Mouse (Mus musculus) liver, postnatal 0 days (tissue): ENCODE results near the gene Ubl5. TPM values are rescaled to one million over a fixed set of nuclear protein-coding genes. Genes with fewer than 3 reads are reported as not detected.

Source experiments
- ATAC-seq: fragments of 200-750 bp; cut with Nextera tagmentation; 2 replicates; pipeline ENCODE4 v1.8.0; 2017; ENCODE audit warnings: mild to moderate bottlenecking, moderate library complexity
- DNase-seq: peaks from one replicate; pipeline ENCODE4 v3.0.0-alpha.2; 2016
- H3K27ac ChIP-seq: fragments of 300-500 bp; sonication (generic); 2 replicates; pipeline ENCODE4 v1.5.1; 2014; ENCODE audit warnings: antibody characterized with exemption, moderate library complexity, mild to moderate bottlenecking, low read depth
- H3K27me3 ChIP-seq: fragments of 300-500 bp; sonication (generic); 2 replicates; pipeline ENCODE4 v1.6.1; 2014; ENCODE audit warnings: low read length, control low read depth, mixed read lengths; ENCODE audit not compliant: insufficient read depth
- H3K36me3 ChIP-seq: fragments of 300-500 bp; sonication (generic); replicated peaks from 2 replicates; pipeline ENCODE4 v1.6.1; 2014; ENCODE audit warnings: mild to moderate bottlenecking, control low read depth, low read length, moderate library complexity, mixed read lengths; ENCODE audit not compliant: insufficient read depth
- H3K4me1 ChIP-seq: fragments of 300-500 bp; sonication (generic); 2 replicates; pipeline ENCODE4 v1.6.1; 2014; ENCODE audit warnings: antibody characterized with exemption, mild to moderate bottlenecking, control low read depth; ENCODE audit not compliant: insufficient read depth
- H3K4me2 ChIP-seq: fragments of 300-500 bp; sonication (generic); 2 replicates; pipeline ENCODE4 v1.6.1; 2014; ENCODE audit warnings: low read depth, mild to moderate bottlenecking, low read length, moderate library complexity, mixed read lengths
- H3K4me3 ChIP-seq: fragments of 300-500 bp; sonication (generic); 2 replicates; pipeline ENCODE4 v1.5.1; 2014; ENCODE audit warnings: low read depth, low read length
- H3K9ac ChIP-seq: fragments of 300-500 bp; sonication (generic); replicated peaks from 2 replicates; pipeline ENCODE4 v1.6.1; 2014; ENCODE audit warnings: mild to moderate bottlenecking, moderate library complexity
- H3K9me3 ChIP-seq: fragments of 300-500 bp; sonication (generic); 2 replicates; pipeline ENCODE4 v1.6.1; 2016; ENCODE audit warnings: mild to moderate bottlenecking, control low read depth, low read length, mixed read lengths
- CTCF ChIP-seq: sonication (generic); IDR thresholded peaks from 2 replicates; pipeline ENCODE4 v1.5.1; 2016; ENCODE audit warnings: antibody characterized with exemption, low read depth
- EP300 ChIP-seq: IDR thresholded peaks from 2 replicates; pipeline ENCODE4 v1.6.1; 2016; ENCODE audit warnings: antibody characterized with exemption, low read depth, mild to moderate bottlenecking
- WGBS: fragments of 180-500 bp; shearing (Covaris S2); extraction: QIAGEN DNeasy Blood & Tissue Kit; methylation state at CpG from one replicate; pipeline ENCODE4 v1.1.7; 2014; ENCODE audit not compliant: insufficient replicate concordance; 5-methylcytosine and 5-hydroxymethylcytosine counted together
- polyA plus RNA-seq: library from polyadenylated mRNA; unstranded; fragments of >200 nt; fragmentation: Nextera tagmentation; extraction: Ambion mirVana; gene quantifications from 2 replicates; pipeline ENCODE4 v1.2.1, GENCODE M21; 2015

The Ubl5 gene
- polyA plus RNA-seq, 1 experiment from 2014 or later = 257 TPM

DNA sequence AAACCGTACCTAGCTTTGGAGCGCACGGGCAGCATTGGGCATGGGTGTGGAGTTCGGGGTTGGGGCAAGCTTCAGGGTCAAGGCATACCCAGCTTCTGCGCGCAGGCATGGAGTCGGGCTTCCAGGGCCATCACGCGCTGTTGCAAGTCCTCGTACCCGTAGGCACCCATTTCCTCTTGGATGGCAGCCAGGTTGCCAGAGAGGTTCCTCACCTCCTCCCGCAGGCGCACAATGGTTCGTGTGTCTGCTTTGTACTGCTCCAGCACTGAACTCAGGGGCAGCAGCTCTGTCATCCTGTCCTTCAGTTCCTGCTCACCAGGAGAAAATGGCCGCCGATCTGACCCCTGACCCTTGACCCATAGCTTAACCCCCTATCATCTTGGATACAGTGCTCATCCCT, 29.4 kb downstream of the Ubl5 start:
- Histone ChIP-seq H3K9me3 (no peaks in the 10 kb centered on the region), H3K4me3 (no peak overlapping the region), H3K27me3 (no peaks in the 10 kb centered on the region), H3K36me3 (no peaks in the 10 kb centered on the region), H3K4me1 (no peaks in the 10 kb centered on the region), H3K9ac (no peak overlapping the region), H3K27ac (no peak overlapping the region), H3K4me2 (no peak overlapping the region)
- ATAC-seq = no peak
- DNase-seq = no peak
- 77% methylated on average over 15 of the region's 16 CpGs for WGBS
- no peak for TF ChIP-seq CTCF

DNA sequence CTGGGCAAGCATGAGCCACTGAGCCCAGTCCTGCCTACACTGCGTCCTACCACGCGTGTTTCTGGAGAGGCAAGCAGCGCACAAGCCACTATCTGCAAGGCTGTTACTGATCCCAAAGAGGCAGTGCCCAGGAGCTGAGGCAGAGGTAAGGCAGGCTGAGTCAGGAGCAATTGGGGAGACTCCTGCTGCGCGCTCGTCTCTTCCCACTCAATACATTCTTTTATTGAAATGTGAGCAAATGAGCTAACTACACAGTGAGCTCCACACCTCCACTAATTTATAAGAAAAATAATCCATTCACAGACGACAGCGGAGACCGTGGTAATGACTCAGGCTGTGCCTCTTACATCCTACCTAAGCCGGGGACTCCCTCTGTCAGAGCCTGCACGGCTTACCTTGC, 35.2 kb downstream of the Ubl5 start:
- ATAC-seq (no peak), DNase-seq (no peak)
- Histone ChIP-seq H3K4me3 (no peak overlapping the region), H3K4me1 (no peaks in the 10 kb centered on the region), H3K27me3 (no peaks in the 10 kb centered on the region), H3K4me2 (no peak overlapping the region), H3K36me3 (no peaks in the 10 kb centered on the region), H3K9me3 (no peaks in the 10 kb centered on the region), H3K27ac (no peak overlapping the region), H3K9ac (no peak overlapping the region)
- TF ChIP-seq EP300 (no peak), CTCF (no peak)
- WGBS = 87% methylated on average over 12 of the region's 12 CpGs

DNA sequence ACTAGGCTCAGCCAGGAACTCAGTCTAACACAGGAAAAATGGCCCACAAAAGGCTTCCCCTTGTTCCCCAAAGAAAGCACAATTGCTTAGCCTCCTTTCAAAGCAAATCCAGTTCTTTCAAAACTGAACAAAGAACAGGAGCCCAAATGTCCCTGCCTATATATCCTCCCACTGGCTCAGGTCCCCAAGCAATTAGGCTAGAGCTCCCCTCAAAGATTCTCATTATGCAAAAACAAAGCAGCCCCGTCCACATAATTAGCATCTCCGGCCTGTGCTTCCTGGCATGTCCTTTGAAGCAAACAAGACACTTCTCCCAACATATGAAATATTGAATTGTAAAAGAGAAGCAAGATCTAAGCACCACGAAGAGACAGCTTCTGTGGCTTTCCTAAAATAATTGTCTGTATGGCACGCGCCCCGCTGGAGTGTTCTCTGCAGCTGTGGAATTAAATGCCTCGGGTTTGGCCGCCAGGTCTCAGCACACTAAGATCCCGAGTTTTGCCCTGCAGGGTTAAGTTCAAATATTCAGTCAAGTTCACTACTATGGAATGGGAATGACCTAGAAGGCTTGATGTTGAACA, 37.8 kb downstream of the Ubl5 start:
- TF ChIP-seq CTCF = no peak
- no peak for TF ChIP-seq EP300
- no peaks in the 10 kb centered on the region for H3K36me3 ChIP-seq
- H3K4me1 ChIP-seq = no peaks in the 10 kb centered on the region
- H3K9me3 ChIP-seq = no peaks in the 10 kb centered on the region
- no peak overlapping the region for H3K27ac ChIP-seq
- ATAC-seq (no peak), DNase-seq (no peak)
- H3K4me3 ChIP-seq = no peak overlapping the region
- no peak overlapping the region for H3K4me2 ChIP-seq
- no peaks in the 10 kb centered on the region for H3K27me3 ChIP-seq
- no peak overlapping the region for H3K9ac ChIP-seq
- 79% methylated on average over 9 of the region's 9 CpGs for whole genome bisulfite sequencing

DNA sequence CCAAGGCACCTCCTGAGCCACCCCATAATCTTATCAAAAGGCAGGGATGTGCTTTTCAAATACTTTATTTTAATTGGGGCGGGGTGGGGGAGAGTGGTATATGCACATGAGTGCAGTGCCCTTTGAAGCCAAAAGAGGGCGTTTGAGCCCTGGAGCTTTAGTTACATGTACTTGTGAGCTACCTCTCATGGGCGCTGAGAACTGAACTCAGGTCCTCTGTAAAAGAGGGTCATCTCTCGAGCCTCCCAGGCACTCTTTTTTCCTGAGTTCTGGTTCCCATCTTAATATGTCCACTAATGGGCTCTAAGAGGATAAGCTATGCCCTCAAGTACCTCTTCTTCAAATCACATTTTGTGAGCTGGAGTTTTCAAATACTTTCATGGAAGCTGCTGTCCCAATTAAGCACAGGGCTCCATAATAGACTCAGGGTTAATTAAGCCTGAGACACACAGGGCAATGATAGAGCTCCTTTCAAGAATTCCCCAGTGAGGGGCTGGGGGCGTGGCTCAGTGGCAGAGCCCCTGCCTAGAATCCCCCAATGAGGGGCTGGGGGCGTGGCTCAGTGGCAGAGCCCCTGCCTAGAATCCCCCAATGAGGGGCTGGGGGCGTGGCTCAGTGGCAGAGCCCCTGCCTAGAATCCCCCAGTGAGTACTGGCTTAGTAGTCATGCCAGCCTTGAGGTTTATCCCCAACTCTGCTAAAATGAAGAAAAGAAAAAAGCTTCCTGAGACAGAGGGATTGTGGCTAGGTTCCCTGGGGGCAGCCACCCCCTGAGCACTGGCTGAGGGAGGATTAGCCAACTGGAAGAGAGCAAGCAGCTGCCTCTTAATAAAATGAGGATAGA, 39.1 kb downstream of the Ubl5 start:
- 49% methylated on average over 6 of the region's 7 CpGs for WGBS
- ATAC-seq = no peak
- no peaks in the 10 kb centered on the region for H3K27me3 ChIP-seq
- H3K4me3 ChIP-seq = no peak overlapping the region
- no peak overlapping the region for H3K27ac ChIP-seq
- H3K4me1 ChIP-seq = no peaks in the 10 kb centered on the region
- no peak for TF ChIP-seq EP300
- TF ChIP-seq CTCF = no peak
- no peak for DNase-seq
- no peak overlapping the region for H3K9ac ChIP-seq
- no peaks in the 10 kb centered on the region for H3K36me3 ChIP-seq
- no peaks in the 10 kb centered on the region for H3K9me3 ChIP-seq
- H3K4me2 ChIP-seq = no peak overlapping the region

DNA sequence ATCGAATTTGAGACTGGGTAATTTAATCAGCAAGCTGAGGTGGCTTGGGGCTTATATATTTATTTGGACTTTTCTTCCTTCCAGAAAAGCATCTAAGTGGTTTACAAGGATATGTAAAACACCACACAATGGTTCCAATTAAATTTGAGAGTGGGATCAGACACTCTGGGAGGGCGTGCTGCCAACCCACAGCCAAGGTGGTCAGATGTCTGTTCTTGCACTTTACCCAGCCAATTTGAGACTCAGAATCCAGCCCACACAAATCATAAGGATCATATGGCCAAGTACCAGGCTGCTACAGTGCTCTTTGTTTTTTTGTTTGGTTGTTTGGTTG, 39.7 kb downstream of the Ubl5 start:
- WGBS = 69% methylated on average over 2 of the region's 2 CpGs
- no peak overlapping the region for H3K4me2 ChIP-seq
- no peak for TF ChIP-seq CTCF
- no peak for TF ChIP-seq EP300
- H3K4me3 ChIP-seq = no peak overlapping the region
- no peaks in the 10 kb centered on the region for H3K9me3 ChIP-seq
- H3K4me1 ChIP-seq = no peaks in the 10 kb centered on the region
- H3K9ac ChIP-seq = no peak overlapping the region
- no peak overlapping the region for H3K27ac ChIP-seq
- DNase-seq (no peak), ATAC-seq (no peak)
- no peaks in the 10 kb centered on the region for H3K36me3 ChIP-seq
- H3K27me3 ChIP-seq = no peaks in the 10 kb centered on the region

DNA sequence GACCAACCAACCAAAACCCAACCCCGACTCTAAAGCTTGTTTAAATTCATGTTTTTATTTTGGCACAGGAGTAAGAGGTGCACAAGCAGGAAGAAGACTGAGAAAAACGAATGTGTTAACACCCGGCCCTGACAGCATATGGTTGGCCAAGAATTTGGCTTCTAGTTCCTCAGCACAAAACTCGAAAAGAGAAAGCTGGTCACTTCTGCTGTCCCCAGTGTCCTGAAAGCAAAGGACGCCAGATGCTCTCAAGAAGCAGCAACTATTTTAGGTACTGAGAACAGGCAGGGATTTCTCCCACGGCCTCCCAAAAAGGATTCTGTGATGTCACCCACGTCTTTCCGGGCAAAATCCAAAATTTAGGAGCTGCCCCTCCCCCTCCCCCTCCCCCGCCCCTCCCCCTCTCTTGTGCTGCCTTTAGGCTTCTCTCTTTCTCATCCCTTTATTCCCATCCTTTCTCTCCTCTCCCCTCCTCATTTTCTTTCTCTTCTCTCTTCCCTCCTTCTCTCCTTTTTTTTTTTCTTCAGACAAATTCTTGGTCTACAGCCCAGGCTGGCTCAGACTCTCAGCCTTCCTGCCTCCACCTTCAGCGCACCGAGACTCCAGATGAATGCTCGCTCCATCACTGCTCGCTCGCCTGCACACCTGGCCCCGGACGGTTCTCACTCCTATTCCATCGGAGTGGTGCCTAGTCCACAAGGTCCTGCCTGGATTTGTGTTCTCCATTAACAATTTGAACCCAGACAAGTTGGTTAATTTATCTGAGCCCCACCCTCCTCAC, 42.6 kb downstream of the Ubl5 start:
- Histone ChIP-seq H3K4me3 (no peak overlapping the region), H3K4me1 (no peaks in the 10 kb centered on the region), H3K9me3 (no peaks in the 10 kb centered on the region), H3K27me3 (no peaks in the 10 kb centered on the region), H3K36me3 (no peaks in the 10 kb centered on the region), H3K4me2 (no peak overlapping the region), H3K27ac (no peak overlapping the region), H3K9ac (no peak overlapping the region)
- ATAC-seq (no peak), DNase-seq (no peak)
- 56% methylated on average over 16 of the region's 17 CpGs for WGBS
- TF ChIP-seq CTCF (no peak), EP300 (no peak)
